Mouse (Mus musculus) granulocyte monocyte progenitor cell, adult 5-6 weeks (primary cell): Measurements from ENCODE around the gene Lmx1b. TPM values are rescaled to one million over a fixed set of nuclear protein-coding genes. Genes with fewer than 3 reads are reported as not detected.

ENCODE experiments used
- ATAC-seq: replicated peaks from 2 replicates; pipeline ENCODE4 v1.8.0; 2016; ENCODE audit warnings: mild to moderate bottlenecking, moderate TSS enrichment, inconsistent platforms; ENCODE audit not compliant: poor library complexity, severe bottlenecking
- total RNA-seq, 2 experiments: library from RNA; stranded (forward) in 1 of 2; stranded (reverse) in 1 of 2; fragments of 200-712, 200-1000 nt in 1 of 2; fragments of >200 nt in 1 of 2; fragmentation: Nextera tagmentation in 1 of 2; gene quantifications; 2 replicates each; pipeline ENCODE4 v1.2.3; 2014 to 2017

Gene Lmx1b
- total RNA-seq, 2 experiments from 2014 or later = not detected

GRCm38 (mm10) chr2:33631708-33632343 lies 8.5 kb downstream of the Lmx1b start:
- ATAC-seq = no peak

DNA sequence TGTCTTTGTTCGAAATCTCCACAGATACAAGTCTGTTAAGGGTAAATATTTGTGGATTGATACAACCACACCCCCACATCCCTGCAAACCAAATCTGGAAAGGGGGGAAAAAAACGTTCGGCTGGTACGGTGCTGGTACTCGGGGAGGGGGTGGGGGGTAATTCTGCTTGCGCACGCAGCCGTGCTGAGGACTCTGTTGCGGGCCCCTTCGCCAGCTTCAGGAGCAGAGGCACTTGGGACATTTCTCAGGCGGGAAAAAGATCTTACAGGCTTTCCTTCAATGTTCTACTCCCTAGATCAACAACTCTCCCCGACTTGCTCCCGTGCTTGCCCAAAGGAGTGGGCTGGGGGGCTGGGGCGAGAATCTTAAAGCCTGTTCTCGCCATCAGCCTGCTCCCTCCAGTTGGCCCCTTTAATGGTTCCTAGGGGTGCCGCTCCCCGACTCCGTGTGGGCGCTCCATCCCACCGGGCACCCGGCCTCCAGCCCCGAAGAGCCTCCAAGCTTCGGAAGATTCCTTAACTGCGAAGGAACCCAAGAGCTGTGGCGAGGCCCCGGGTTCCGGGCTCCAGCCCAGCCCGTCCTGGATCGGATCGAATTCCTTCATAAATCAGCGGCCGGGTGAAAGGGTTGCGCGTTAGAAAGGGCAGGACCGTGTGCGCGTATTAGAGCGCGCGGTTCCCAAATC lies 9.1 kb downstream of the Lmx1b start:
- ATAC-seq = no peak

- ATAC-seq = no peak
Observed at GRCm38 (mm10) chr2:33630081-33631021, 10.0 kb downstream of the Lmx1b start.

GRCm38 (mm10) chr2:33629641-33630040 lies 10.7 kb downstream of the Lmx1b start:
- ATAC-seq = no peak

DNA sequence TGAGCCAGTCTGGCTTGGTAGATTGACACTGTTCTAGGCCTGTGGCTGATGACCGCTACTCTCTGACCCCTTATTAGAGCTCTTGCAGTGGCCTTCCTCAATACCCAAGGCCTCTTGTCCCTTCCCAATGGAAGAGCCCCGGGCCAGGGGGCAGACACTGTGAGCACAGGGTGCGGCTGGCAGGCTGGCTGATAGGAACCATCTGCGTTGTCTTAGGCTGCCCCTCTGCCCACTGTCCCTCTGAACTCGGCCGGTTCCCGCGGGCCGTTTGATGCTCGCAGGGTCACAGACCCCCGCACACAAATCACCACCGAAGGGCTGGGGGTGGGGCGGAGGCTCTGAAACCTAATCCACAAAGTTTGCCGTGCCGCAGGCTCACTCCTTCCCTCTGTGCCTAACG lies 11.5 kb downstream of the Lmx1b start:
- ATAC-seq = no peak

- no peak for ATAC-seq
Observed at GRCm38 (mm10) chr2:33627058-33627375, 13.3 kb downstream of the Lmx1b start.

DNA sequence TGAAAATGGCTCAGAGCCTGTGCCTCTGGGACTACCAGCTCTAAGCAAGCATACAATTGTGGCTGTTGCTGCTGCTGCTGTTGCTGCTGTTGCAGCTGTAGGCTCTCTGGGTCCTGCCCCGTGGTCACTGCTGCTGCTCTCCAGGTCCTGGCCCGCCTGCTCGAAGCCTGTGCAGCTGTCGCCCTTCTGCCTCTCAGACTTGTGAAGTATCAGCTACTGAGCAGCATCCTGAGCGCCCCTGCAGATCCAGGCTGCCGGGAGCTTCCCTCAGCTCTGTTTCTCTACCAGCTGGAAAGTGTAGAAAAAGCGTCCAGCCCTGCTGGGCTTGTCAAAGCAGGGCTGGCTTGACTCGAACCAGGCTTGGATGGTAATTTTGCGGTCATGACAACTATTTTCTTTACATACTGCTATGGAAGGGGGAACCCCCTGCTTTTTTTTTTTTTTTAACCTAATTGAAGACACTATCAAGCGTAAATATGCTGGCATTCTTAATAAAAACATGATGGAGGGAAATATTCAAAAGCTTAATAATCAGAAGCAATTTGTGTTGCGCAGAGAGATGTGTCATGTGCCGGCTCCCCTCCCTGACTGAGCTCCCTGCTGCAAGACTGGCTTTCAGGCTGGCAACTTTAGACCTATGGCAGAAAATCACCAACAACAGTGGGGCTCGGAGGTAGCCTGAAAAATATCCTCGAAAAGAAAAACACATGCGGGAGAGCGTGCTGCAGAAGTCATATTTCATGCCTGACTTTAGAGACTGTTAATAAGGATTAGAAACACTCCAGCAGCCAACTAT lies 13.9 kb downstream of the Lmx1b start:
- no peak for ATAC-seq

DNA sequence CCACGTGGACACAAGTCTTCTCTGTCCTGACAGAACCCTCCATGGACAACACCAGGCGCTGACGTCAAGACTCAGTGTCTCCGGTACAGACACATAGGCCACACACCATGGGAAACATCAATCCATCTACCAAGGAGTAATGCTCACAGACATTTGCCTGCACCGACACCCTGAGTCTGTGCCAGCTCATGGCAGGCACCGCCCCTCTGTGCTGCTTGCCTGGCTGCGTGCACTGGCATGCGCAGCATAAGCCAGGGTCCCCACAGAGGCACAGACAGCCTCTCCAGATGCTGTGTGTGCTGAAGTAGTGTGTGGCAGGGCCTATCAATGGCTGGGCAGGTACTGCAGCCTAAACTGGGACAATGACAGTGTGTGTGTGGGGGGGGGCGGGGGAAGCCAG lies 22.6 kb downstream of the Lmx1b start:
- ATAC-seq = no peak

DNA sequence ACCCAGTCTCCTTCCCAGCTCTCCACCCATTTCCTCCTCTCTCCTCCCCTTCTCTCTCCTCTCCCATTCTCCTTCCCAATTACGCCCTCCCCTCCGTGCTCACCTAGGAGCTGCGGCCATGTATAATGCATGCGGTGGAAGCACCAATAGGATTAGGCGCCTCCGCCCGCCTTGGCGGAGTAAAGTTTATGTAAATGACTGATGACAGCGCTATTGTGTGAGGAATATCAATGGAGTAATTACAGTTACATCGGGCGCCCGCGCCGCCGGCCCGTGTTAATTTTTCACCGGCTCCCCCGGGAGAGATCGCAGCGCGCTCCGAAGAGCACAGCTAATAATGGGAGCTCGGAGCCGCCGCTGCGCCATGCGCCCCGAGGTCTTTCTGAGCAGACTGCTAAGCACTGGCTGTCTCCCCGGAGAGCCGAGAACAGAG lies 23.9 kb downstream of the Lmx1b start:
- ATAC-seq = no peak

GRCm38 (mm10) chr2:33615843-33616344 lies 24.4 kb downstream of the Lmx1b start:
- ATAC-seq = no peak

- no peak for ATAC-seq
Observed at GRCm38 (mm10) chr2:33605487-33606256, 34.6 kb downstream of the Lmx1b start.

GRCm38 (mm10) chr2:33604846-33605486 lies 35.3 kb downstream of the Lmx1b start:
- ATAC-seq = no peak

DNA sequence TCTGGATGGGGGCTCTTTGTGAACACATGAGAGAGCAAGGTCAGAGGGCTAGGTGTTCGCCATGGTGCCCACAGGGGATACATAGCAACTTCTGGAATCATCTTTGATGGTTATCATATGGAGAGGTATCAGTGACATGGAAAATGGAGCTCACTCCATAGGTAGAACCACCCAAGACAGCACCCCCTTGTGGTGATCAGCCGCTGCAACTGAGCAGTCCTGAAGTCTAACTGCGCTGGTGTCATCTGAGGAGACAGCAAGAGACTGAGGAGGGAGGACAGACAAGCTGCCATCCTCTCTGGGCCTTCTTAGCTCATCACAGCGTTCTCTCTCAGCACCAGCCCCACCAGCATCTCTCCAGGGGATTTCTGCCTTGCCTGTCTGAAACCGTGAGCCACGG lies 39.8 kb downstream of the Lmx1b start:
- ATAC-seq = no peak

- ATAC-seq = no peak
Observed at GRCm38 (mm10) chr2:33597384-33597783, 42.9 kb downstream of the Lmx1b start.

DNA sequence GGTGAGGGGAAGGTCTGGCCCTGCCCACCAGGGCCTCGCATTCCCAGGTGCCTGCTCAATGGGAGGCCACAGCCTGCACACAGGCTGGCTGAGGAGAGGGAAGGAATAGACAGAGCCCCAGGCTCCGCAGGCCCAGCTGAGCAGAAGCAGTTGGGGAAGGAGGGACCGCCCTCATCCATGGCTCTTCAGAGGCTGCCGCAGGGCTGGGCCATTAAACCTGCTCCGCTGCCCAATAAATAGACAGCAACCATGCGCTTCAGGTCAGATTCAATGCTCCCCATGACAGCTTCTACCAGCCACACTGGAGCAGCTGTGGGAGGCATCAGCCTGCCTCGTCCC lies 45.3 kb downstream of the Lmx1b start:
- no peak for ATAC-seq

GRCm38 (mm10) chr2:33594181-33595084 lies 45.9 kb downstream of the Lmx1b start:
- no peak for ATAC-seq

- ATAC-seq = no peak
Observed at GRCm38 (mm10) chr2:33592931-33593555, 47.3 kb downstream of the Lmx1b start.

DNA sequence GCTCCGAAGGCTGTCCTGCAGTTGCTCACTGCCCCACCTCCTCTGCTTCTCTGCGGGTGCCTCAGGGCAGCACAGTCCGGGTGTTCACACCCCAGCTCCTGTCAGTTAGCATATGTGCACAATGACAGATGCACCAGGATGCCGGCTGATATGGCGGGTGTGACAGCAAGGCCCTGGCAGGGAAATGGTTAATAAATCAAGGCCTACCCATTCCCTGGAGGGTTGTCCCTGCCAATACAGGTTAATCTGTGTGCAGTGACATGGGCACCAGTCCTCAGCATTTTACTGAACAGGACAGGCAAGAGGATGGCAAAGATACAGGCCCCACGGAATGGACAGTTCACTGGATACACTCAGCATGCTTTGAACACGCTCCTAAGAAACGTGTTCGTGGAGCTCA lies 51.0 kb downstream of the Lmx1b start:
- no peak for ATAC-seq
